Mouse (Mus musculus) forebrain, embryonic 14.5 days (tissue): ENCODE measurements at regions not wholly inside any gene's neighbourhood (a gene's known extent, or its start where the extent isn't known, plus 50 kb on each side); places are given as distances from the start of the nearest gene placed in this dataset.
A peak's percentile ranks its signal among the peaks of the same experiment; 100 is the strongest.

Experiments used
- ATAC-seq: fragments of 200-750 bp; cut with Nextera tagmentation; 2 replicates; pipeline ENCODE4 v1.8.0; 2017; ENCODE audit warnings: mild to moderate bottlenecking, moderate library complexity
- DNase-seq: peaks from one replicate; pipeline ENCODE4 v3.0.0-alpha.2; 2015; ENCODE audit warnings: low spot score
- H3K27ac ChIP-seq: fragments of 300-500 bp; sonication (generic); 2 replicates; pipeline ENCODE4 v1.5.1; 2014; ENCODE audit warnings: low read depth, mild to moderate bottlenecking, control low read depth, low read length, moderate library complexity
- H3K27me3 ChIP-seq: fragments of 300-500 bp; sonication (generic); replicated peaks from 2 replicates; pipeline ENCODE4 v1.6.1; 2014; ENCODE audit warnings: low read length, control low read depth, mixed read lengths; ENCODE audit not compliant: control insufficient read depth, insufficient read depth
- H3K36me3 ChIP-seq: fragments of 300-500 bp; sonication (generic); 2 replicates; pipeline ENCODE4 v1.6.1; 2014; ENCODE audit warnings: low read length, control low read depth; ENCODE audit not compliant: control insufficient read depth, insufficient read depth
- H3K4me1 ChIP-seq: fragments of 300-500 bp; sonication (generic); 2 replicates; pipeline ENCODE4 v1.6.1; 2014; ENCODE audit warnings: antibody characterized with exemption, low read length, control low read depth; ENCODE audit not compliant: control insufficient read depth, insufficient read depth
- H3K4me2 ChIP-seq: fragments of 300-500 bp; sonication (generic); 2 replicates; pipeline ENCODE4 v1.6.1; 2014; ENCODE audit warnings: mild to moderate bottlenecking, control low read depth, low read length
- H3K4me3 ChIP-seq: fragments of 300-500 bp; sonication (generic); 2 replicates; pipeline ENCODE4 v1.5.1; 2014; ENCODE audit warnings: low read depth, low read length, control low read depth
- H3K9ac ChIP-seq: fragments of 300-500 bp; sonication (generic); 2 replicates; pipeline ENCODE4 v1.6.1; 2014; ENCODE audit warnings: mild to moderate bottlenecking, low read length, control low read depth, moderate library complexity
- H3K9me3 ChIP-seq: fragments of 300-500 bp; sonication (generic); replicated peaks from 2 replicates; pipeline ENCODE4 v1.6.1; 2016; ENCODE audit warnings: low read length, control low read depth, mixed read lengths; ENCODE audit not compliant: control insufficient read depth
- WGBS: fragments of 180-500 bp; shearing (Covaris S2); extraction: QIAGEN DNeasy Blood & Tissue Kit; methylation state at CpG from one replicate; pipeline ENCODE4 v1.1.7; 2014; 5-methylcytosine and 5-hydroxymethylcytosine counted together

DNA sequence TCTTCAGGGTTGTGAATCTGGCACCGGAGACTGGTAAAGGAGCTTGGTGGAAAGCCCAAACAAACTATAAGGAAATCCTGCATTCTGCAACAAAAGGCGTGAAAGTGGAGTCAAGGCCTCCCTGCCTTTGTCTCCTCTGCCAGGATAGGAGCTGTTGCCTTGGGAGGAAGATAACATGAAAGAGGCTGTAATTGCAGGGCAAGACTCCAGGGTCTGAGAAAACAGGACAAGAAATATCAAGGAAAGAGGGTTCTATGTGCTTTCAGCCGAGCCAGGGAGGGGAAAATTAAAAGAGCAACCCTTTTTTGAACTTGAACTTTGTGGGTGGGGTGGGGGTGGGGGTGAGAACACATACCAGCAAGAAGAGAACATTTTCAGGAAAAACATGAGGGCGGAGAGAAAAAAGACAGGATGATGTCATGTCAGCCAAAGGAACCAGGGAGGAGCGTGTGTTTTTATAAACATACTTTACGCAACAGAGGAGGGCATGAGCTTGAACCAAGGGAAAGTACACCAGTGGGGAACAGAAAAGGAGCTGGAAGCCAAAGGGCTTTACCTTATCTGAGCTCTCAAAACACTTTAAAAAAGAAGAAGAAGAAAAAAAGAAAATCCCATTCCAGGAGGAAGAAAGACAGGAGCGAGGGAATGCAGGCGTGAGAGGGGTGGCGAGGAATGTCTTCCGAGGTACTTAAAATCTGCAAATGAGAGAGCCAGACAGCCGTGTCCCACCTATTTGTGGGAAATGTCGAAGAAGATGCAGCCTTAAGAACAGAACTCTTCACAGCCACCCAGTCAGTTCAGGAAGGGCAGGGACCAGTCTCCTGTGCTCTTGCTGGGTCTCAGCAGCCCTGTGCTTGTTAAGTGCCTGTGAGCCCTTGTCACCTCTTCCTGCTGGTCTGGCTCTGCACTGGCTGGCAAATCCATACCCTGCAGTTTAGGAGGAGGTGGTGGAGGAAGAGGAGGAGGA lies 66.2 kb upstream of the Irf2bp2 start:
- ATAC-seq: peak; percentile 35

DNA sequence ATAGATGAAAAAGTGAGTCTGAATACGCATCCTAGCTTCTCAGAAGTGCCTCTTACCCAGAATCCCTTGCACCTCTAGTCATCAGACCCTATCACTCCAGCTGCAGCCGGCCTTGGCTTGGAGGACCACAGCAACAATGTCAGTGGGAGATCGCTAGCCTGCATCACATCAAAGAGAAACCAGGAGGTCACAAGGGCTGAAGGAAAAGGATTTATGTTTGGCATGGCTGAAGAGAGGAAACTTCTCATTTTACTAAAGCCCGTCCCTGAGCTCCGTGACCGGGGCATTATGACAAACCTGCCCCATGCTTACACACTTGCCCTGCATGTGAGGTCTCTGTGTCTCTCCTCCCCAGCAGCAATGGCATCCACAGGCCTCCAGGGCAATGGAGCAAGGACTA lies 63.8 kb upstream of the Irf2bp2 start:
- ATAC-seq (no peak), DNase-seq (no peak)
- H3K9ac ChIP-seq: no peak overlapping the region
- no peaks in the 10 kb centered on the region for H3K36me3 ChIP-seq
- no peaks in the 10 kb centered on the region for H3K9me3 ChIP-seq
- no peaks in the 10 kb centered on the region for H3K27me3 ChIP-seq
- WGBS: 77% methylated on average over 6 of the region's 6 CpGs
- no peak overlapping the region for H3K4me2 ChIP-seq
- no peak overlapping the region for H3K4me3 ChIP-seq
- H3K27ac ChIP-seq: no peak overlapping the region
- peaks cover 34% of the 10 kb centered on the region for H3K4me1 ChIP-seq

More for the DNA sequence above, 66.2 kb upstream of the Irf2bp2 start:
- WGBS: 34% methylated on average over 12 of the region's 12 CpGs
- H3K4me3 ChIP-seq: no peak overlapping the region
- peak overlapping the region; percentile 49 for H3K9ac ChIP-seq
- no peaks in the 10 kb centered on the region for H3K9me3 ChIP-seq
- peak overlapping the region; percentile 37 for H3K4me2 ChIP-seq
- peak overlapping the region; percentile 90 for H3K27ac ChIP-seq
- DNase-seq: peak; percentile 48
- H3K36me3 ChIP-seq: no peaks in the 10 kb centered on the region
- H3K27me3 ChIP-seq: no peaks in the 10 kb centered on the region
- H3K4me1 ChIP-seq: peaks cover 58% of the 10 kb centered on the region

DNA sequence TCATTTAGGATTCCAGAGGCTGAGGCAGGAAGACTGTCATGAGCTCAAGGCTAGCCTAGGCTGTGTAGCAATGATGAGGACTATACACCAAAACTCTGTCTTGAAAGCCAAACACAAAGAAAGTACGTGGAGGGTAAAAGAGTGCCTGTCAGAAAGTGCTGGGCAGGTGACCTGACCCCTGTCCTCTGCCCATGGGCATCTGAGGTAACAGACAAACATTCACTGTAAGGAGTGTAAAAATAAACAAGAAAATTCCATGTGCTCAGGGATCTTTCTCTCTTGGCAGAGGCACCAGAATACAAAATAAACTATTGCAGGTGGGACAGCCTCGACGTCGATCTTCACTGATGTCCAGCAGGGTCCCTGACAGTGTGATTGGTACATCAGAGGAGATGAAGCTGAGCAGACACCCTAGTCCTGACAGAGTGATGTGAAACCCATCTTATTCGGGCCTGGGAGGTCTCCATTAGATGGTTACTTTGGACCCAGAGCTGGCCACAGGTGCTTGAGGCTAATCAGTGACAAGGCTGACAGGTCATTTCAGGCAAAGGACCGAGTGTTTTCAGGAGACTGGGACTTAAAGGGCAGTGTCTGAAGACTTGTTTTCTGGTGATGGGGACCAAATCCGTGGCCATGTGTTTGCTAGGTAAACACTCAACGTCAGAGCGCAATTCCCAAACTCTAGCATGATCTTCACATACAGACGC lies 62.9 kb upstream of the Irf2bp2 start:
- no peaks in the 10 kb centered on the region for H3K27me3 ChIP-seq
- peaks cover 25% of the 10 kb centered on the region for H3K4me1 ChIP-seq
- no peak for DNase-seq
- no peak overlapping the region for H3K27ac ChIP-seq
- no peak overlapping the region for H3K4me3 ChIP-seq
- H3K9ac ChIP-seq: no peak overlapping the region
- H3K4me2 ChIP-seq: no peak overlapping the region
- WGBS: 88% methylated on average over 10 of the region's 10 CpGs
- ATAC-seq: no peak
- no peaks in the 10 kb centered on the region for H3K36me3 ChIP-seq
- no peaks in the 10 kb centered on the region for H3K9me3 ChIP-seq

DNA sequence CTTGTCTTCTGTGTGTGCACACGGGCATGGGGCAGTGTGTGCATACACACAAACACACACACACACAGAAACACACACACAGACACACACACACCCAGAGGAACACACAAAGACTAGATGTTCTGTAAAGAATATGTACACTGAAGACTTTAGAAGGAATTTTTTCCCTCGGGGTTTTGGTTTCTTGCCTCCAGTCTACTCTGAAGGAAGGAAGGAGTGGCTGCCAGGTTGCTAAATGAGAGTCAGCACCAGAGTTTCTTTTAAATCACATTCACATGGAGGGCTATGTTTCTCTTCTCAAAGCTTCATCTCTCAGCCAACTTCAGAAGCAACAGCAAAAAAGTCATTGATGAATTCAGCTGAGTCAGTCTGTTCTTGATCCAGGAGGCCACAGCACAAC lies 61.8 kb upstream of the Irf2bp2 start:
- WGBS: 75% methylated on average over 2 of the region's 2 CpGs
- DNase-seq (no peak), ATAC-seq (no peak)
- no peak overlapping the region for H3K9ac ChIP-seq
- no peaks in the 10 kb centered on the region for H3K36me3 ChIP-seq
- no peak overlapping the region for H3K27ac ChIP-seq
- H3K27me3 ChIP-seq: no peaks in the 10 kb centered on the region
- no peak overlapping the region for H3K4me2 ChIP-seq
- H3K9me3 ChIP-seq: no peaks in the 10 kb centered on the region
- H3K4me3 ChIP-seq: no peak overlapping the region
- H3K4me1 ChIP-seq: peaks cover 14% of the 10 kb centered on the region

DNA sequence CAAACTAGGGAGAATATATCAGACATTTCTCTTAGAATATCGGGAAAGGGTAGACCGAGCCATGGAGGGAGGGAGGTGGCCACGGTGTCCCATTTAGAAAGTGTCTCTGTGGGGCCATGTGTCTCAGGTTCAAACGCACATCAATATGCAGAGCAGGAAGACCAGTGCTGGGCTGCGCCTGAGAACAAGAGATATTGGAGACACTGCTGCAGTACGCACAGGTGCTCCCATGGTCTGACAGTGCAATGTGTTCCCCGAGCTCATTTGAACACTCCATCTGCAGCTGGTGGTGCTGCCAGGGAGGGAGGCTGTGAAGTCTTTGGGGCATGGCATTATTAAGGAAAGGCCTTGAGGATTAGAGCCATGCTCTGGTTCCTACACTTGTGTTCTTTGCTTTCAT lies 60.6 kb upstream of the Irf2bp2 start:
- Histone ChIP-seq H3K27ac (peak overlapping the region; percentile 28; the same call in 1 of the 2 replicates), H3K36me3 (no peaks in the 10 kb centered on the region), H3K27me3 (no peaks in the 10 kb centered on the region), H3K4me1 (peaks cover 2% of the 10 kb centered on the region), H3K4me3 (no peak overlapping the region), H3K9ac (no peak overlapping the region), H3K4me2 (no peak overlapping the region), H3K9me3 (no peaks in the 10 kb centered on the region)
- 83% methylated on average over 7 of the region's 7 CpGs for WGBS
- ATAC-seq (no peak), DNase-seq (no peak)

DNA sequence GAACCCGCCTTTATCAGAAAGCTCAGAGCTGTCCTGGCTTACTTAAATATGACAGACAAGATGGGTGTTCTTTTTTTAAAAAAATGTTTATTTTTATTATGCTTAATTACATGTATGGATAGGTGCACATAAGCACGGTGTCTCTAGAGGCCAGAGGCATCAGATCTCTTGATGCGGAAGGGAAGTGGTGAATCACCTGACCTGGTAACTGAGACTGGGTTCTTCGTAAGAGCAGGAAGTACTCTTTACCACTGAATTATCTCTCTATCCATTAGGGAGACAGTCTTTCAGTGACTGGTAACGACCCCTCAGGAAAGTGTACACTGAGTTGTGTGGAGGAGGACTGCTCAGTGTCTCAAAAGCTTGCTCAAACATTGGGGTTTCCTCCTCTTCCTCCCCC lies 58.4 kb upstream of the Irf2bp2 start:
- Histone ChIP-seq H3K4me3 (no peak overlapping the region), H3K9me3 (no peaks in the 10 kb centered on the region), H3K27ac (no peak overlapping the region), H3K4me1 (no peaks in the 10 kb centered on the region), H3K4me2 (no peak overlapping the region), H3K27me3 (no peaks in the 10 kb centered on the region), H3K9ac (no peak overlapping the region), H3K36me3 (no peaks in the 10 kb centered on the region)
- no peak for DNase-seq
- WGBS: 87% methylated on average over 5 of the region's 5 CpGs
- no peak for ATAC-seq

DNA sequence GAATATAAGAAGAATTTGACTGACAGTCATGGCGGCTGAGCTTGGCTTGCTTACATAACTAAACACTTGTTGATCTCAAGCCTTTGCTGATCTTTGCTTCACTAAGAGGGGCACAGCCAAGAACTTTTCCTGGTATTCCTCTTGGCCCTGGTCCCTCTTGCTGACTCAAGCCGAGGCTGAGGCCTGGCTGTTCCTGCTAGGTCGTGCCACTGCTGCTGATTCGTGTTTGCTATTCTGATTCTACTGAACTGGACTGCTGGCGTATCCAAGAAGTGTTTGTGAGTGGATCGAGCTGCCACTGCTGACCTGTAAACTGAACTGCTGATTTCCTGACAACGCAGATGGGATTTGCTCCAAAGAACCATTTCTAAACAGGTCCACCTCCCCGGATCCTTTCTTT lies 57.2 kb upstream of the Irf2bp2 start:
- Histone ChIP-seq H3K4me1 (no peaks in the 10 kb centered on the region), H3K4me3 (no peak overlapping the region), H3K27ac (no peak overlapping the region), H3K4me2 (no peak overlapping the region), H3K9me3 (no peaks in the 10 kb centered on the region), H3K27me3 (no peaks in the 10 kb centered on the region), H3K36me3 (no peaks in the 10 kb centered on the region), H3K9ac (no peak overlapping the region)
- WGBS: 92% methylated on average over 8 of the region's 8 CpGs
- DNase-seq (no peak), ATAC-seq (no peak)

DNA sequence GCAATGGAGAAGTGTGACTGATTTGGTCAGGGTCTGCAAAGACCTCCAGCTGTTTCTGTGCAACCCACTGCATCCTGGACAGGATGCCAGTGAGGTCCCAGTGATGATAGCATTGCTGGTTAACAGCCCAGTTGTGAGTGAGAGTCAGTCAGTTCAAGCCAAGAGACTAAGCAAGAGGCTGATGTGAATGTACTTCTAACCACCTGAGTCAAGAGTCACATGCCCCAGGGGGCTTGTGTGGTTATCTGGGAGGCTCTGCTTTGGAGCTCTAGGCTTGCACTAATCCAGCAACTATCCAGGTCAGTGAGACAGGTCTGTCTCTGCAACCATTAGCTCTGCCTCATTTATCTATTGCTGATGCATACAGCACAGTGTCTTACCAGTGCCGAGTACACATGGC lies 55.5 kb upstream of the Irf2bp2 start:
- no peak overlapping the region for H3K4me3 ChIP-seq
- no peaks in the 10 kb centered on the region for H3K9me3 ChIP-seq
- no peak overlapping the region for H3K4me2 ChIP-seq
- WGBS: 88% methylated on average over 1 of the region's 1 CpGs
- ATAC-seq (no peak), DNase-seq (no peak)
- H3K27ac ChIP-seq: no peak overlapping the region
- no peaks in the 10 kb centered on the region for H3K4me1 ChIP-seq
- no peaks in the 10 kb centered on the region for H3K27me3 ChIP-seq
- H3K36me3 ChIP-seq: no peaks in the 10 kb centered on the region
- H3K9ac ChIP-seq: no peak overlapping the region

DNA sequence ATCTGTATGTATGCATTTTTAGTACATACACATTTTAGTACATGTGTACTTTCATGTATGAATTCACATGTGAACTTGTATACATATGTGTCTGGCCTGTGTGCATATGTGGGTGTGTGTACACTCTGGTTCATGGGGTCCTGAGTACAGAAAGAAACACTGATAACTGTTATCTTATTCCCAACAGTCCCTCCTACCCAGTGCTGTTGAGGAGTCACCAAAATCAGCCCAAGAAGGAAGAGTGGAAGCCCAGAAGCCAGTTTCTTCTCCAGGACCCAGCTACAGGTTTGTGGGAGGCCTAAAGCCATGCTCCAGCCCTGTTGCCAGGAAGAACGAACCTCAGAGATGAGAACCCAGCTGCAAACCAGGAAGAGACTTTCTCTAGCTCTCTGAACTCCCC lies 53.6 kb upstream of the Irf2bp2 start:
- WGBS: 42% methylated on average over 1 of the region's 1 CpGs

More for the DNA sequence above, 53.6 kb upstream of the Irf2bp2 start:
- no peak overlapping the region for H3K4me2 ChIP-seq
- no peak for DNase-seq
- H3K27me3 ChIP-seq: no peaks in the 10 kb centered on the region
- H3K4me1 ChIP-seq: no peaks in the 10 kb centered on the region
- ATAC-seq: no peak
- H3K4me3 ChIP-seq: no peak overlapping the region
- H3K27ac ChIP-seq: no peak overlapping the region
- no peaks in the 10 kb centered on the region for H3K36me3 ChIP-seq
- H3K9ac ChIP-seq: no peak overlapping the region
- H3K9me3 ChIP-seq: no peaks in the 10 kb centered on the region
